Mouse (Mus musculus): ENCODE results near the gene Vmn1r112.
"Not testable (repeated sequence)": the region's sequence is repeated elsewhere in the genome, so short reads cannot be mapped to it uniquely, and the experiment has no call there.

Gene Vmn1r112

DNA sequence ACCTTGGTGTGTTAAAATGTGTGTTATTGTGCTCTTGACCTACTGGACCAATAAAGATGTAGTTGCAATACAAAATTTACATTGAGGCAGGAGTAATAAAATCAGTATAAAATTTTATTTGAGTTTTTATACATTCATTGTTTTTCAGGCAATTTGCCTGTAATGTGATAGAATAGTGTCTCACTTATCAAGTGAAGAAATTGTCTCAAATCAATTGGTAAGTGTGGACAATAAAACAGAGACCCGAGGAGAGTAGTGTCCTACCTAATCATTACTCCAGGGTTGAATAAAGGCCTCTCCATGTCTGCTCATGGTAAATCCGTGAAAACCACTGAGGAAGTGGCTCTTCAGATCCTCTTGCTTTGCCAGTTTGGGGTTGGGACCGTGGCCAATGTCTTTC is at the start of gene Vmn1r112:
Gene Vmn1r112 (plus strand): TSS at position 301 of the 400 bp plus-strand sequence.
- DNase-seq (ENCODE audit: low spot score in 2 of 2): not testable (repeated sequence)

GRCm38 (mm10) chr7:20730524-20730923 is 40.5 kb upstream of the Vmn1r112 start, which contains the start of gene Gm10668:
Gene Gm10668, minus strand, starts transcription at chr7:20730624.
- not testable (repeated sequence) for DNase-seq (ENCODE audit: low spot score in 2 of 2)

DNA sequence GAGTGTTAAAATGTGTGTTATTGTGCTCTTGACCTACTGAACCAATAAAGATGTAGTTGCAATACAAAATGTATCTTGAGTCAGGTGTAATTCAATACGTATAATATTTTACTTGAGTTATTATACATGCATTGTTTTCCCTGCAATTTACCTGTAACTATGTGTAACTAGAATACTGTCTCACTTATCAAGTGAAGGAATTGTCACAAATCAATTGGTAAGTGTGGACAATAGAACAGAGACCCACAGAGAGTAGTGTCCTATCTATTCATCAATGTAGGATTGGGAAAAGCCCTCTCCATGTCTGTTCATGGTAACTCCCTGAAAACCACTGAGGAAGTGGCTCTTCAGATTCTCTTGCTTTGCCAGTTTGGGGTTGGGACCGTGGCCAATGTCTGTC is 16.0 kb downstream of the Vmn1r112 start, which contains the start of gene Vmn1r113:
Gene Vmn1r113 (plus strand): TSS at position 301 of the 400 bp plus-strand sequence.
- DNase-seq (ENCODE audit: low spot score in 2 of 2): not testable (repeated sequence)

GRCm38 (mm10) chr7:20812086-20812485 is 41.1 kb downstream of the Vmn1r112 start, which contains the start of gene Vmn1r114:
Gene Vmn1r114, minus strand, starts transcription at chr7:20812186.
- not testable (repeated sequence) for DNase-seq (ENCODE audit: low spot score in 2 of 2)
